Mouse (Mus musculus) heart, embryonic 15.5 days (tissue): ENCODE measurements around the gene Gli1. TPM values are rescaled to one million over a fixed set of nuclear protein-coding genes. Genes with fewer than 3 reads are reported as not detected.

Source experiments
- ATAC-seq: fragments of 200-750 bp; cut with Nextera tagmentation; replicated peaks from 2 replicates; pipeline ENCODE4 v1.8.0; 2017; ENCODE audit warnings: low read depth, moderate TSS enrichment; ENCODE audit not compliant: insufficient number of reproducible peaks, insufficient read depth, low FRiP score
- H3K27ac ChIP-seq: fragments of 300-500 bp; sonication (generic); 2 replicates; pipeline ENCODE4 v1.5.1; 2015; ENCODE audit warnings: mild to moderate bottlenecking, inconsistent platforms
- H3K27me3 ChIP-seq: fragments of 300-500 bp; sonication (generic); 2 replicates; pipeline ENCODE4 v1.6.1; 2015; ENCODE audit warnings: inconsistent platforms
- H3K36me3 ChIP-seq: fragments of 300-500 bp; sonication (generic); 2 replicates; pipeline ENCODE4 v1.6.1; 2015; ENCODE audit warnings: mild to moderate bottlenecking, inconsistent platforms
- H3K4me1 ChIP-seq: fragments of 300-500 bp; sonication (generic); replicated peaks from 2 replicates; pipeline ENCODE4 v1.6.1; 2015; ENCODE audit warnings: inconsistent platforms
- H3K4me2 ChIP-seq: fragments of 300-500 bp; sonication (generic); 2 replicates; pipeline ENCODE4 v1.6.1; 2015; ENCODE audit warnings: inconsistent platforms, mild to moderate bottlenecking, moderate library complexity
- H3K4me3 ChIP-seq: fragments of 300-500 bp; sonication (generic); 2 replicates; pipeline ENCODE4 v1.5.1; 2015; ENCODE audit warnings: mild to moderate bottlenecking, inconsistent platforms
- H3K9ac ChIP-seq: fragments of 300-500 bp; sonication (generic); 2 replicates; pipeline ENCODE4 v1.6.1; 2015; ENCODE audit warnings: mild to moderate bottlenecking, inconsistent platforms
- H3K9me3 ChIP-seq: fragments of 300-500 bp; sonication (generic); replicated peaks from 2 replicates; pipeline ENCODE4 v1.6.1; 2016; ENCODE audit warnings: inconsistent platforms
- WGBS: fragments of 180-500 bp; shearing (Covaris S2); methylation state at CpG from one replicate; pipeline ENCODE4 v1.1.7; 2015; ENCODE audit warnings: mixed read lengths; 5-methylcytosine and 5-hydroxymethylcytosine counted together
- polyA plus RNA-seq: library from polyadenylated mRNA; unstranded; fragments of >200 nt; fragmentation: Nextera tagmentation; extraction: Ambion mirVana; gene quantifications from 2 replicates; pipeline ENCODE4 v1.2.1, GENCODE M21; 2015

The Gli1 gene
- polyA plus RNA-seq, 1 experiment from 2014 or later: 0.58 TPM

- Histone ChIP-seq H3K9me3 (no peaks in the 10 kb centered on the region), H3K4me3 (no peak overlapping the region), H3K9ac (no peak overlapping the region), H3K36me3 (peaks cover 97% of the 10 kb centered on the region), H3K4me1 (peaks cover 18% of the 10 kb centered on the region), H3K27ac (no peak overlapping the region), H3K4me2 (no peak overlapping the region), H3K27me3 (no peaks in the 10 kb centered on the region)
- no peak for ATAC-seq
- 84% methylated on average over 8 of the region's 8 CpGs for WGBS
Observed at GRCm38 (mm10) chr10:127281316-127281715, 60.5 kb downstream of the Gli1 start.

Other genes with a start within 250 kb of the Gli1 start
- gene Os9, start 220.8 kb downstream of the Gli1 start, polyA plus RNA-seq: 48.5 and 61.8 TPM in 2 replicates
- gene B4galnt1, start 176.7 kb downstream of the Gli1 start, polyA plus RNA-seq: 1.5 and 5.7 TPM in 2 replicates
- gene Slc26a10, start 161.3 kb downstream of the Gli1 start, polyA plus RNA-seq: 15.6 and 16.7 TPM in 2 replicates
- 24.7 and 32.5 TPM in 2 replicates for gene Arhgef25, start 151.9 kb downstream of the Gli1 start, polyA plus RNA-seq
- 63.5 and 86.0 TPM in 2 replicates for gene Dtx3, start 146.2 kb downstream of the Gli1 start, polyA plus RNA-seq
- 23.2 and 27.0 TPM in 2 replicates for gene Pip4k2c, start 130.4 kb downstream of the Gli1 start, polyA plus RNA-seq
- 0.35 and 2.3 TPM in 2 replicates for gene Kif5a, start 78.6 kb downstream of the Gli1 start, polyA plus RNA-seq
- 127 and 152 TPM in 2 replicates for gene Dctn2, start 75.6 kb downstream of the Gli1 start, polyA plus RNA-seq
- 10.6 and 15.7 TPM in 2 replicates for gene Mbd6, start 53.0 kb downstream of the Gli1 start, polyA plus RNA-seq
- gene Mars, start 30.2 kb downstream of the Gli1 start, polyA plus RNA-seq: 75.4 and 78.4 TPM in 2 replicates
- gene Arhgap9, start 20.0 kb downstream of the Gli1 start, polyA plus RNA-seq: 2.0 and 11.0 TPM in 2 replicates
- 0.03 TPM in 1 of 2 replicates, not detected in the other for gene Inhbe, start 12.4 kb upstream of the Gli1 start, polyA plus RNA-seq
- 0.10 TPM in 1 of 2 replicates, not detected in the other for gene Inhbc, start 28.5 kb upstream of the Gli1 start, polyA plus RNA-seq
- gene R3hdm2, start 38.4 kb upstream of the Gli1 start, polyA plus RNA-seq: 30.9 and 33.7 TPM in 2 replicates
- gene Stac3, start 159.7 kb upstream of the Gli1 start, polyA plus RNA-seq: 0.62 and 1.1 TPM in 2 replicates
- gene Ndufa4l2, start 173.0 kb upstream of the Gli1 start, polyA plus RNA-seq: 49.7 and 53.6 TPM in 2 replicates
- gene Shmt2, start 180.5 kb upstream of the Gli1 start, polyA plus RNA-seq: 89.8 and 106 TPM in 2 replicates
- gene Nxph4, start 192.6 kb upstream of the Gli1 start, polyA plus RNA-seq: 1.2 and 2.9 TPM in 2 replicates